Mouse (Mus musculus): Measurements from ENCODE around the gene St3gal6.

St3gal6 gene

DNA sequence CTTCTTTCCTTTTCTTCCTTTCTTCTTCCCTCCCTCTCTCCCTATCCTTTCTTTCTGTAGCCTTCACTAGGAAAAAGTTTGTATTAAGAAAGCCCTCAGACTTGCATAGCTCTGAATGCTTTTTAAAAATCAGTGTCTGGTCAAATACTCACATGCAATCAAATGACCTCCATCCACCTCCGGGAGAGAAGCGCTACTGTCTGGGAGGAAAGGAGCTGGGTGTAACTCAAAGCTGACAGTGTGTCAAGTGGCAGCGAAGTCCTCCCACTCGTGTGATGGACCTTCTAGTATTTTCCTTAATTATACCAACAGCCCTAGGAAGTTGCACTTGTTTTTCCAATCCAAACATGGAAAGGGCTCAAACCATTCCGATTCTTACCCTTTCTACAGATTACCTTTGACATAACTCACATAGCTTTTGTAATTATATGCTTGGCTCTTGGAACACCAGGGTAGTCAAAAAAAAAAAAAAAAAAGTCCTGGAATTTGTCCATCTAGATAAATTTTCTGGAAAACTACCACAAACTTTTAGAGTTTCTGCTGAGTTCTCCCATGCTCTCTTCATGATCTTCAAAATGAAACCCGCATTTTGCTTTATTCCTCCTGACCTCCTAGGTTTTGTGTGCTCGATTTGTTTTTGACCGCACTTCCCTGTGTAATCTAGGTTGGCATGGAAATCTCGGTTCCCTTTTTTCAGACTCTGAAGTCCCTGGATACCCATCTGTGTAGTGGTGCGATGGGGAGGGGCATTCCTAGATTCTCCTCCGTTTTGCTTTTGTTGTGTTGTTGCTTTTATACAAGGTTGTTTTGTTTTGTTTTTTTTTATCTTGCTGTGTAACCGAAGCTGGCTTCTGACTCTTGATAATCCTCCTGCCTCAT, at the start of gene St3gal6:
St3gal6 (minus strand) TSS at position 272 of the 879 bp plus-strand sequence.
- POLR2A ChIA-PET, result interaction anchor here in 2 of 4 experiments (0.6 to 4.3 kb wide), 7 partner anchors 10 to 1766 kb away, joined by 3 to 33 read pairs (median 4); no protein-coding TSS in a partner anchor

DNA sequence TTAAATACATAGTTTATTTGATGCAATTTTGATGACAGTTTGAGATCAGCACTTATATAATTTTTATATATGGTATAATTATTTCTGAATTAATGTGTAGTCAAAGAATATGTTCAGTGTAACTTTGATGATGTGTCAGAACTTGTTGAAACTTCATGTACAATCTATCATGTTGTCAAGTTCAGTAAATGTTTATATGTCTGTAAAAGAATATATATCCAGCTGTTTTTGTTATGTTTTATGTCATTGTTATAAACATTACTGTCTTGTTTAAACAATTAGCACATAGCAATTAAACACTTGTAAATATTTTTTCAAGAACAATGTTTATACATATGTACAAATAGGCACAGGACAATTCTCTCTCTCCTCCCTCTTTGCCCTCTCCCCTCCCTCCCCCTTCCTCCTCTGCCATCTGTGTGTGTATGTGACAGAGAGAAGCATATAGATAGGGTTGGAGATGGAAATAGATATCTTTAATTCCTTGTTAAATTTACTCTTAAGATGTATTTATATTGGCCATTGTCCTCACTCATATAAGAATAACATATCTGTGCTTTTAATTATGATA, 46.7 kb upstream of the St3gal6 start:
- POLR2A ChIA-PET, result no interaction called here

More for the DNA sequence above, at the start of gene St3gal6:
- CTCF ChIA-PET, result interaction anchor here in 1 of 4 experiments (1.5 kb wide), 1 partner anchor 10 kb away, joined by 10 read pairs; no protein-coding TSS in a partner anchor

DNA sequence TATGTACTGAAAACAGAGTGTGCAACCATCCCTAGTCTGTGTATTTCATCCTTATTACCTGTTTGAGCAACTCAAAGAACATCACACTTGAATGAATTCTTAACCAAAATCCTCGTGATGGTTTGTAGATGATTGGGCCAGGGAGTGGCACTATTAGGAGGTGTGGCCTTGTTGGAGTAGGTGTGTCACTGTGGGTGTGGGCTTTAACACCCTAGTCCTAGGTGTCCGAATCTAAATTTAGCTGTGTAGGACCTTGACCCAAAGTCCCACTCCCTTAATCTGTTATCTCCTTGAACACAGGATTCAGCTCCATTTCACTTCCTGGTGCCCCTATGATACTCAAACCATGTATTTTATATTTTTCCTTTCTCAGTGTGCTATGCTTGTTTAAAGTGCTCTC, 37.2 kb upstream of the St3gal6 start:
- CTCF ChIA-PET, result no interaction called here
- POLR2A ChIA-PET, result no interaction called here

More for the DNA sequence above, 46.7 kb upstream of the St3gal6 start:
- CTCF ChIA-PET, result no interaction called here

DNA sequence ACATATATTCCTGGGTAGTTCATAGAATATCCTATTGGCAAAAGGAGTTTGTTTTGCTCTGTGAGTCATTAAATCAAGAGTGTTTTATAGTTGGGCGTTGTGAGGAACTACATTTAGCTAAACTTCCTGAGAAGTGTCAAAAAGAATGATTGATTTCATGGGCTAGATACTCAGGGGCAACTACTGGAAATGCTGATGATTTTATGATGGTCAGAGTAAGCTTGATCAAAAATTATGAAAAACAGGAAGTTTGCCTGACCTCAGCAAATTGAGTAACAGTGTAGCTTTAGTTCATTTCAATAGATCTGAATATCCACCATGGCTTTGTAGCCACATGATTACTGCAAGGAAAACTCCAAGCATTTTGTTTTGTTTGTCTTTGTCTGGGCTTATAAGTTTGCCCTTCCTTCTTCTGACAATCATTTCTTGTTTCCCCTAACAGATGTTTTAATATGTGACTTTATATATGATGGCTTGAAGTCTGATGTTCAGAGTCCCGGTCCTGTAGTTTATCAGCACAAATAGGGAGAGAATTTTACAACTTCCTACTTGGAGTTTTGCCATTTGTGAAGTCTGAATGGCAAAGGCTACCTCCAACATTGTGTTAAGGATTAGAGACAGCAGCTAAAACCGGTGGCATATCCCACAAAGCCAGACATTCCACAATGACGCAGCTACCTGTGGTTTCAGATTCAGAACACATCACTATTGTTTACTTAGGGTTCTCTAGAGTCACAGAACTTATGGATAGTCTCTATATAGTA, 32.2 kb upstream of the St3gal6 start:
- POLR2A ChIA-PET, result no interaction called here
- CTCF ChIA-PET, result no interaction called here

DNA sequence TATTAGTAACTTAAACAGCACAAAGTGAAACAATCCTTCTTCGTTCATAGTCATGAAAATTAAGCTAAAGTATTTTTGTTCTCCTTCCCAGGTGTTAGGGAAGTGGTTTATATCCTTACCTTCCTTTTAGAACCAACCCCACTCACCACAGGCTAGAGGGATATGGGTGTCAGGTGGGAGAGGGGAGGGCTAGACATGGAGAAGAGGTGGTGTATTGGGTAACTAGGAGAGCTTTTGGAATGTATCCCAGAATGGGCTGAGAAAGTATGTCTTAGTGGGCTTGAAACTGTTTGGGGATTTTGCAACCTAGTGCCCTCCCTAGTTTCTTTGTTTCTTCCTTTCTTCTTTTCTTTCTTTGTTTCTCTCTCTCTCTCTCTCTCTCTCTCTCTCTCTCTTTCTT, 30.6 kb upstream of the St3gal6 start:
- ChIA-PET POLR2A (interaction anchor here in 2 of 4 experiments (0.6 to 0.8 kb wide), 2 partner anchors 143 to 874 kb away, joined by 3 read pairs; no protein-coding TSS in a partner anchor), CTCF (no interaction called here)

DNA sequence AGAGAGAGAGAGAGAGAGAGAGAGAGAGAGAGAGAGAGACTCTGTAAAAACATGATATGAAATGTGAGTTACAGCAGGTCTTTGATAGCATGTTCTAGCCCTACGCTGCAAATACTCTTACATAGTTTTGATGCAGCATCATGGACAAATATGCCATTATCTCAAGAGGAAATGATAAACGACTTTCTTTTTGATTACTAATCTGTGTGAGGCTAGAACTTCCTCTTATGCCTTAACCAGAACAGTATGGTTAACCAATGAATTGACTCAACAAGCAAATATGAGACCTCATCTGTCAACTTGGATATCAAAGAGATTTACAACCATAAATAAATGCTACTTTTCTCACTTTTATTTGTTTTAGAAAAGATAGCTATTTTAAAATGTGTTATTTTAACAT, 24.0 kb upstream of the St3gal6 start:
- ChIA-PET POLR2A (no interaction called here), CTCF (no interaction called here)

DNA sequence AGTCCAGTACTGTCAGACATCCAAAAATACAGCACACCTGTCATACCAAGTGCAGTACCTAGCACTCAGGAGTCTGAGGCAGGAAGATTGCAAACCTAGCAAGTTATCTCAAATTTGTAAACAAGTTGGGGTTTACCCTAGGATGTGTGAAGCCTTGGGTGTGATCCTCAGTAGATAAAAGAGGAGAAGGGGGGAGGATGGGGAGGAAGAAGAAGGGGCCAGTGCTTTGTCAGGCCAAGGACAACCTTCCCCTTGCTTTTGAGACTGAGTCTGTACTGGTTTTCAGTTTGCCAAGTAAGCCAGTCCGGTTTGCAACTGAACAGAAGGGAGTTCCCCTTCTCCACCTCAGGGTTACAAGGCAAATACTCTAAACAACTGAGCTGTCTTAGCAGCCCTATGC, 22.1 kb upstream of the St3gal6 start:
- POLR2A ChIA-PET, result no interaction called here
- CTCF ChIA-PET, result no interaction called here

DNA sequence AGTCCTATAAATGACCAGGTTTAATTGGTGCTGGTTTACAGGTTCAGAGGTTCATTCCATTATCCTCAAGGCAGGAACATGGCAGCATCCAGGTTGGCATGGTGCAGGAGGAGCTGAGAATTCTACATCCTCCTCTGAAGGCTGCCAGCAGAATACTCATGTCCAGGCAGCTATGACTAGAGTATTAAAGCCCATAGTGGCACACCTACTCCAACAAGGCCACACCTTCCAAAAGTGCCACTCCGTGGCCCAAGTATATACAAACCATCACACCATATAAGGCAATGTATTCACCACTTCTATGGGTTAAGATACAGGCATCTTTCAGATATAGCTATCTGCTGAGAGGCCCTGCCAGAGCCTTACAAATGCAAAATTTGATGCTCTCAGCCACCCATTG, 15.4 kb upstream of the St3gal6 start:
- ChIA-PET CTCF (interaction anchor here in 1 of 4 experiments (1.1 kb wide), 1 partner anchor 27 kb away, joined by 3 read pairs; no protein-coding TSS in a partner anchor), POLR2A (interaction anchor here in 1 of 4 experiments (1.4 kb wide), 1 partner anchor 16 kb away, joined by 3 read pairs; no protein-coding TSS in a partner anchor)

DNA sequence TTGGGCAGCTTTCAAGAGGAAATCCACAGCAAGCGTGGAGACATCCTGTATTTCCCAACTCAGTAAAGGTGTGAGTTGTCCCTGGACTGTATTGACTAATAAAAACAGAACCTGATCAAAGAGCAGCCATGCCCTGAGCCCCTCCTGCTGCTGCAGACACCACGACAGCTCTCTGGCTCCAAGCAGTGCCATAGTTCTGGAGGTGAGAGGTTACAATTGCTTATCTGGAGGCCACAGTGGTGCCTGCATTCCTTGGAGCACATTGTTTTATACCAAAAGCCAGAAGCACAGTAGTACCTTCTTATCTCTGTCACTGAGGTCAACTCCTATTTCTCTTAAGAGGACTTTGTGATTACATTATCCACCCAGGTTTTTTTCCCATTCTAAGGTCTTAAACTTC, 15.0 kb upstream of the St3gal6 start:
- ChIA-PET POLR2A (interaction anchor here in 1 of 4 experiments (1.4 kb wide), 1 partner anchor 16 kb away, joined by 3 read pairs; no protein-coding TSS in a partner anchor), CTCF (interaction anchor here in 1 of 4 experiments (1.1 kb wide), 1 partner anchor 27 kb away, joined by 3 read pairs; no protein-coding TSS in a partner anchor)

DNA sequence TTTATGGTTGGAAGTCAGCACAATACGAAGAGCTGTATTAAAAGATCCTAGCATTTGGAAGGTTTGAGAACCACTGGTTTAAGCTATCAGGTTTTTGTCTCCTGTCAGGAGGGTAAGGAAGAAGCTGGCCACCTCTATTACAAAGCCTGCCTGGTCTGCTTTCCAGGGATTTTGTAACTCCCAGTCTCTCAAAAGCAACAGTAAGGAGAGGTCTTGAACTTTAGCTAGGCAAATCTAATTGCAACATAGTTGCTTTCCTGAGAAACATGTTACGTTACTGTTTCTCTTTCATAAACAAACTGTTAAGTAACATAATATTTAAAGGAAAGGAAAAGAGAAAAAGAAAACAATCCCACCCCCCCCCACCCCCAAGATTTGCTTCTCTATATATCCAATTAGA, 12.0 kb upstream of the St3gal6 start:
- ChIA-PET POLR2A (interaction anchor here in 1 of 4 experiments (0.6 kb wide), 1 partner anchor 17 kb away, joined by 3 read pairs; no protein-coding TSS in a partner anchor), CTCF (no interaction called here)

DNA sequence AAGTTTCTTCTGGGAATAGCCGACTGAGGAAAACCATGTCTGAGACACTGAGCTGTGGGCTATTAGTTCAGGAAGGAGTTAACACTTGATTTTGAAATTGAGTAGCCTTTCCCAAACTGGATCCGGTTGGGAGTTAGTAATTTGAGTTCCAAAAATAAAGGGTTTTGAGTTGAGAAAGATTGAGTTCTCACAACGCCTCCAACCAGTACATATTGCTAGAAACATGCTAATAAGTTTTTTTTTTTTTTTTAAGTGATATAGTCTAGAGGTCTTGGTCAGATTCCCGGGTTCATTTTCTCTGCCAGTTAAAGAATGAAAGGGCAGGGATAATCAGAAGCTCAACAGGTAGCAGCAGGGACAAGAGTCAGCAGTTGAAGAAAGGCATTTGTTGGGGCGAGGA, 11.2 kb upstream of the St3gal6 start:
- ChIA-PET POLR2A (interaction anchor here in 2 of 4 experiments (0.7 to 1.7 kb wide), 2 partner anchors 13 to 128 kb away, joined by 5 read pairs; no protein-coding TSS in a partner anchor), CTCF (no interaction called here)

DNA sequence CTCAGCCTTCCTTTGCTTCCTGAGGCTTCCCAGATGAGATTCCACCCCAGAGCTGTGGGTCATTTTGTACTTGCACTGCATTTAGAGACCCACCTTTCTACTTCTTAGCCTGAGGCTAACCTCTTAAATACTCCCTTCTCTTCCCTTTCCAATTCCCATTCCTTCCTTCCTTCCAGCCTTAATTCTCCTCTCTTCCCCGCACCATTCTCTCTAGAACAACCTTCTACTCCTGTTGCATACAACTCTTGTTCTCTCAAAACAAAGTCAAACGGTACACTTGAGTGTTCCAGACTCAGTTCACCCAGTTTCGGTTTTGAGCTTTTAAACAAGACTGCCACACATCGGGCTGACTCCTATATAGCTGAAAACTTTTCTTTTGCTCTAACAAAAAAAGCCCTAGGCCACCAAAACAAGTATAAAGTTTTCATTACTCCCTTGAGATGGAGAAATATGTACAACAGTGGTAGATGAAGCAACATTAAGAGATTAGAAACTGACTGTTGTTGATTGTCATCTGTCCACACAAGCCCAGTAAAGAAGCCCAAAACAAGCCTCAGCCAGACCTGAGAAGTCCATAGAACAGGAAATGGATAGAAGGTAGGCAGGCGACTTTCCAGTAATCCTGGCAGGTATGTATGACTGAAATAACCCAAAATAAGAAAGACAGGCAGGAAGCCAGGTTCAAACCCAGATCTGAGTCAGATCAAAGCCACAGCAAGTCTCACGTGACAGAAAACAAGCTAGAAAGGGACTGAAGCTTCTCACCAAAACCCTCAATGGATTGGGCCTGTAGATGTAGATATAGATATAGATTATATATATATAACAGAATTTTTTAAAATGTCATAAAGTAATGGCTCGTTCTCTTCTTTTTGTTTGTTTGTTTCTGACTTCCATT, 10.5 kb upstream of the St3gal6 start:
- POLR2A ChIA-PET, result interaction anchor here in 1 of 4 experiments (1.7 kb wide), 1 partner anchor 12 kb away, joined by 5 read pairs; no protein-coding TSS in a partner anchor
- CTCF ChIA-PET, result no interaction called here

DNA sequence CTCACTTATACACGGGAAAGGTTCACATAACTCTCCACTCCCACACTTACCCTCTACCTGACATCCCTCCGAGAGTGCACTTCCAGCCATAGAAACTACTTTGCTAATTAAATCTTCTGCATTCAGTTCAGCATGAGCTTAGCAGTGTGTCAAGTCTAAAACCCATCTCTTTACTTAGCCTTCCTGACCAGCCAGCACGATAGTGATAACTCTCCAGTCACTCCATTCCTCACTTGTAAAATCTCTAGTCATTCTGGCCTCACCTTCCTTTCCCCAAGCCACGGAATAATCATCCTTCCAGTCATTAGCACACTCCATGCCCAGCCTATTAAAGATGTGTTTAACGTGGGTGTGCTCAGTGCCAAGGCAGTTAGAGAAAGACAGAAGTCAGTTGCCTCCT, 9.7 kb upstream of the St3gal6 start:
- ChIA-PET POLR2A (interaction anchor here in 1 of 4 experiments (1.7 kb wide), 1 partner anchor 11 kb away, joined by 5 read pairs; no protein-coding TSS in a partner anchor), CTCF (no interaction called here)

DNA sequence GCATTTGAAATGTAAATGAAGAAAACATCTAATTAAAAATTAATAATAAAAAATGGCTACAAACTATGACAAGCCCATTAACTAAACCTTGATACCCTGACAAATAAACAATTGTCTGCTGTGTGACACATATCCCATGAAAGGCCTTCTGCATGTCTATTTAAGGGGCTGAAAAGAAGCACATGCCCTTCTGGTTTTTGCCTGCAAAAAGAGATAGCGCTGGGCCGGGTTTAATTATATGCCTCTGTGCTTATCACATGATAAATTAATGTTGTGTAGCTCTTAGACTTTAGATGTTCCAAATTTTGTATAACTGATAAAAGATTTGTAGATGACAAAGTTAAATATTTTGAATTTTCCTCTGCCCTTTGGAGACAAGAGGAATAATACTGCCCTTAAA, 9.2 kb upstream of the St3gal6 start:
- CTCF ChIA-PET, result no interaction called here
- POLR2A ChIA-PET, result no interaction called here

DNA sequence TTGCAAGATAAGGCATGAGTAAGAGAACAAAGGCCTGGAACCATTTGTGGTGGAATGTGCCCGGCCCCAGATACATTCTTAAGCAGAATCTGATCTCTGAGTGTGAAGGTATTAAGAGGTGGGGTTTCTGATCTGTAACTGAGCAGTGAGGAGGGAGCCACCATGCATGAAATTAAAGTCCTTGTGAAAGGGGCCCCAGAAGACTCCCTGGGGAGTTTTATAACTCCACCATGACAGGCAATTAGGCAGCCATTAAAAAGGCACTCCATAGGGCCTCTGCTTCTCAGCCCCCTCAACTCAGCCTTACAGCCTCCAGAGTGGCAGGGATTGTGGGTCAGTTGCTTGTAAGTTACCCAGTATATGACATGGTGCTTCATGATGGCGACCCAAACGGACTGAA, 8.5 kb upstream of the St3gal6 start:
- ChIA-PET CTCF (no interaction called here), POLR2A (no interaction called here)

DNA sequence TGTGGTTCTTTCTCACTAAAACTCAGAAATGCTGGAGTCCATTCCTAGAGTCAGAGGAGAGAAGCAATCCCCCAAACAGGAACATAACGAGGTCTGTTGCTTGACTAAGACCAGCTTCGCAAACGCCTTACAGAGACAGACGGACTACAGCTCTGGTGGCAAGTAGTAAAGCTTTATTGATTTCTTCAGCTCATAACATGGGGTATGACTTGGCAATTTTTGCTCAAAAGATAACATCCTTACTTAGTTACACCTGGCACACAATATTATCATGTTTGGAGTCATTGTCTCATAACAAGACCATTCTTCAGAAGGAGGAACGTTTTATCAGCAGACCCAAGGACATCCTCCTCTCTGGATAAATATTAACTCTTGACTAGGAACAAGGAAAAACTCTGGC, 3.8 kb upstream of the St3gal6 start:
- ChIA-PET POLR2A (interaction anchor here in 1 of 4 experiments (1.1 kb wide), 1 partner anchor 10 kb away, joined by 3 read pairs; no protein-coding TSS in a partner anchor), CTCF (interaction anchor here in 1 of 4 experiments (1.6 kb wide), 1 partner anchor 13 kb away, joined by 5 read pairs; no protein-coding TSS in a partner anchor)

DNA sequence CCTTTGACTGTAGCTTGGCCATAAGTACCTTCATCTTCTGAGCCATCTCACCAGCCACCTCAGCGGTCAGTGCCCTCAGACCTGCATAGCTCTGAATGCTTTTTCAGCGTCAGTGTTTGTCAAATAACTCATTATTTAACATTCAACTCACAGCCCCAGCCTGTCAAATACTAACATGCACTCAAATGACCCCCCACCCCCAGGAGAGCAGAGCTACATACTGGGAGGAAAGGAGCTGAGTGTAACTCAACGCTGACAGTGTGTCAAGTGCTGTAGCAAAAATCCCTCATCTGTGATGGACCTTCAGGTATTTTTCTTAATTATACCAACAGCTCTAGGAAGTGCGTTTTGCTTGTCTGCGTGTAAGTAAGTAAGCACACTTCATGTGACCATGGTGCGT, 2.7 kb upstream of the St3gal6 start:
- ChIA-PET CTCF (interaction anchor here in 1 of 4 experiments (1.6 kb wide), 1 partner anchor 12 kb away, joined by 5 read pairs; no protein-coding TSS in a partner anchor), POLR2A (interaction anchor here in 1 of 4 experiments (1.1 kb wide), 1 partner anchor 8 kb away, joined by 3 read pairs; no protein-coding TSS in a partner anchor)

DNA sequence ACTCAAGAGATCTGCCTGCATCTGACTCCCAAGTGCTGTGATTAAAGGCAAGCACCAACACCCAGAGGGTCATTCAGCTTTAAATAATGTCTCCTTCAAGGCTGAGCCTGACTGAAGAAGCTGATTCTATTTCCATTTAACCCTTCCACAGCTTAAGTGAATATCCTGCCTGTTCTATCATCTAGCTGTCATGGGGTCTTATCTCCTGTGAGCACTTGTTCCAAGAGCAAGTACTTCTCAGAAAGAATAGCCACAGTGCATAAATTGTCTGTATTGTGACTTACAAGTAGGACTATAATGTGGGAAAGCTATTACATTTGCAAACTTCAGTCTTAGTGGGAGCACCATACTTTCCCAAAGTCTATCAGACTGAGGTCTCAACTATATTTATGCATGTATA, 1.8 kb upstream of the St3gal6 start:
- ChIA-PET CTCF (interaction anchor here in 1 of 4 experiments (1.2 kb wide), 1 partner anchor 11 kb away, joined by 3 read pairs; no protein-coding TSS in a partner anchor), POLR2A (interaction anchor here in 1 of 4 experiments (4.3 kb wide), 1 partner anchor 12 kb away, joined by 33 read pairs; no protein-coding TSS in a partner anchor)

All from embryonic stem cell, embryonic (primary cell).